Mouse (Mus musculus) liver, embryonic 15.5 days (tissue): ENCODE data around the gene Ltbp3. TPM values are rescaled to one million over a fixed set of nuclear protein-coding genes. Genes with fewer than 3 reads are reported as not detected.

Source experiments
- ATAC-seq: fragments of 200-750 bp; cut with Nextera tagmentation; 2 replicates; pipeline ENCODE4 v1.8.0; 2017; ENCODE audit warnings: moderate number of reproducible peaks, mild to moderate bottlenecking, moderate library complexity; ENCODE audit not compliant: insufficient read depth
- H3K27ac ChIP-seq: fragments of 300-500 bp; sonication (generic); replicated peaks from 2 replicates; pipeline ENCODE4 v1.5.1; 2015; ENCODE audit warnings: mild to moderate bottlenecking, inconsistent platforms
- H3K27me3 ChIP-seq: fragments of 300-500 bp; sonication (generic); 2 replicates; pipeline ENCODE4 v1.6.1; 2015; ENCODE audit warnings: mild to moderate bottlenecking, inconsistent platforms
- H3K36me3 ChIP-seq: fragments of 300-500 bp; sonication (generic); replicated peaks from 2 replicates; pipeline ENCODE4 v1.6.1; 2015; ENCODE audit warnings: moderate library complexity, mild to moderate bottlenecking, inconsistent platforms
- H3K4me1 ChIP-seq: fragments of 300-500 bp; sonication (generic); replicated peaks from 2 replicates; pipeline ENCODE4 v1.6.1; 2015; ENCODE audit warnings: inconsistent platforms
- H3K4me2 ChIP-seq: fragments of 300-500 bp; sonication (generic); 2 replicates; pipeline ENCODE4 v1.6.1; 2015; ENCODE audit warnings: moderate library complexity, mild to moderate bottlenecking, inconsistent platforms
- H3K4me3 ChIP-seq: fragments of 300-500 bp; sonication (generic); replicated peaks from 2 replicates; pipeline ENCODE4 v1.5.1; 2015; ENCODE audit warnings: mild to moderate bottlenecking, inconsistent platforms
- H3K9ac ChIP-seq: fragments of 300-500 bp; sonication (generic); 2 replicates; pipeline ENCODE4 v1.6.1; 2015; ENCODE audit warnings: moderate library complexity, mild to moderate bottlenecking, inconsistent platforms
- H3K9me3 ChIP-seq: fragments of 300-500 bp; sonication (generic); replicated peaks from 2 replicates; pipeline ENCODE4 v1.6.1; 2016; ENCODE audit warnings: inconsistent platforms
- WGBS: fragments of 180-500 bp; shearing (Covaris S2); methylation state at CpG from one replicate; pipeline ENCODE4 v1.1.7; 2015; ENCODE audit warnings: mixed read lengths; ENCODE audit not compliant: insufficient replicate concordance; 5-methylcytosine and 5-hydroxymethylcytosine counted together
- polyA plus RNA-seq: library from polyadenylated mRNA; unstranded; fragments of >200 nt; fragmentation: Nextera tagmentation; extraction: Ambion mirVana; gene quantifications from 2 replicates; pipeline ENCODE4 v1.2.1, GENCODE M21; 2015

The Ltbp3 gene
- polyA plus RNA-seq, 1 experiment from 2014 or later = 1.2 TPM

GRCm38 (mm10) chr19:5724549-5724941 lies 16.2 kb upstream of the Ltbp3 start:
- H3K4me1 ChIP-seq = peaks cover 86% of the 10 kb centered on the region
- H3K4me3 ChIP-seq = peak overlapping the region; percentile 94
- peak overlapping the region; percentile 98 for H3K27ac ChIP-seq
- H3K4me2 ChIP-seq = peak overlapping the region; percentile 96
- peaks cover 51% of the 10 kb centered on the region for H3K36me3 ChIP-seq
- no peaks in the 10 kb centered on the region for H3K27me3 ChIP-seq
- no peaks in the 10 kb centered on the region for H3K9me3 ChIP-seq
- ATAC-seq = peak; percentile 58
- peak overlapping the region; percentile 98 for H3K9ac ChIP-seq
- WGBS = 11% methylated on average over 7 of the region's 7 CpGs

GRCm38 (mm10) chr19:5725029-5725707 lies 15.5 kb upstream of the Ltbp3 start:
- H3K9ac ChIP-seq = peak overlapping the region; percentile 98
- 10% methylated on average over 12 of the region's 12 CpGs for WGBS
- no peaks in the 10 kb centered on the region for H3K27me3 ChIP-seq
- peak overlapping the region; percentile 94 for H3K4me3 ChIP-seq
- H3K36me3 ChIP-seq = peaks cover 48% of the 10 kb centered on the region
- ATAC-seq = peak; percentile 11; the same call in 1 of the 2 replicates
- peak overlapping the region; percentile 96 for H3K4me2 ChIP-seq
- H3K9me3 ChIP-seq = no peaks in the 10 kb centered on the region
- peak overlapping the region; percentile 98 for H3K27ac ChIP-seq
- peaks cover 86% of the 10 kb centered on the region for H3K4me1 ChIP-seq

- peak within 1 kb of the TSS; percentile 98 for H3K27ac ChIP-seq
- H3K9ac ChIP-seq = peak within 1 kb of the TSS; percentile 98
- H3K4me2 ChIP-seq = peak within 1 kb of the TSS; percentile 96
- peak within 1 kb of the TSS; percentile 94 for H3K4me3 ChIP-seq
- H3K4me1 ChIP-seq = peaks cover 86% of the 10 kb centered on the region
- 2% methylated on average over 49 of the region's 49 CpGs for WGBS
- peak; percentile 27 for ATAC-seq
- no peaks in the 10 kb centered on the region for H3K9me3 ChIP-seq
- H3K27me3 ChIP-seq = no peaks in the 10 kb centered on the region
- peaks cover 44% of the 10 kb centered on the region for H3K36me3 ChIP-seq
Measured at GRCm38 (mm10) chr19:5725767-5726515, 14.8 kb upstream of the Ltbp3 start, which contains the start of gene Ehbp1l1. Ehbp1l1 (minus strand) TSS chr19:5726317.

- WGBS = 18% methylated on average over 15 of the region's 15 CpGs
- no peaks in the 10 kb centered on the region for H3K27me3 ChIP-seq
- H3K4me1 ChIP-seq = peaks cover 86% of the 10 kb centered on the region
- peaks cover 33% of the 10 kb centered on the region for H3K36me3 ChIP-seq
- H3K9me3 ChIP-seq = no peaks in the 10 kb centered on the region
- H3K9ac ChIP-seq = peak overlapping the region; percentile 98
- peak overlapping the region; percentile 98 for H3K27ac ChIP-seq
- ATAC-seq = peak; percentile 52
- H3K4me3 ChIP-seq = peak overlapping the region; percentile 94
- peak overlapping the region; percentile 96 for H3K4me2 ChIP-seq
Measured at GRCm38 (mm10) chr19:5726961-5727578, 13.6 kb upstream of the Ltbp3 start.

GRCm38 (mm10) chr19:5727701-5728100 lies 13.0 kb upstream of the Ltbp3 start:
- H3K9ac ChIP-seq = peak overlapping the region; percentile 97
- H3K36me3 ChIP-seq = peaks cover 27% of the 10 kb centered on the region
- 2% methylated on average over 14 of the region's 14 CpGs for WGBS
- H3K27ac ChIP-seq = peak overlapping the region; percentile 98
- ATAC-seq = no peak
- no peaks in the 10 kb centered on the region for H3K27me3 ChIP-seq
- peaks cover 82% of the 10 kb centered on the region for H3K4me1 ChIP-seq
- H3K9me3 ChIP-seq = no peaks in the 10 kb centered on the region
- H3K4me3 ChIP-seq = peak overlapping the region; percentile 94
- H3K4me2 ChIP-seq = peak overlapping the region; percentile 96

- Histone ChIP-seq H3K4me1 (peaks cover 71% of the 10 kb centered on the region), H3K9ac (peak overlapping the region; percentile 97), H3K9me3 (no peaks in the 10 kb centered on the region), H3K36me3 (peaks cover 16% of the 10 kb centered on the region), H3K27ac (peak overlapping the region; percentile 98), H3K4me2 (peak overlapping the region; percentile 96), H3K27me3 (peaks cover 4% of the 10 kb centered on the region; the same call in 1 of the 2 replicates), H3K4me3 (peak overlapping the region; percentile 94)
- 10% methylated on average over 37 of the region's 37 CpGs for WGBS
- no peak for ATAC-seq
Measured at GRCm38 (mm10) chr19:5728631-5729443, 11.9 kb upstream of the Ltbp3 start.

GRCm38 (mm10) chr19:5729444-5729815 lies 11.3 kb upstream of the Ltbp3 start, which contains the start of gene Fam89b:
Fam89b (minus strand) TSS chr19:5729653.
- peaks cover 65% of the 10 kb centered on the region for H3K4me1 ChIP-seq
- peak within 1 kb of the TSS; percentile 94 for H3K4me3 ChIP-seq
- peak within 1 kb of the TSS; percentile 96 for H3K4me2 ChIP-seq
- peaks cover 9% of the 10 kb centered on the region; the same call in 1 of the 2 replicates for H3K27me3 ChIP-seq
- under 1% methylated on average over 37 of the region's 37 CpGs for WGBS
- peak within 1 kb of the TSS; percentile 97 for H3K9ac ChIP-seq
- H3K9me3 ChIP-seq = no peaks in the 10 kb centered on the region
- peak within 1 kb of the TSS; percentile 98 for H3K27ac ChIP-seq
- peak; percentile 36 for ATAC-seq
- H3K36me3 ChIP-seq = peaks cover 10% of the 10 kb centered on the region

- H3K4me1 ChIP-seq = peaks cover 58% of the 10 kb centered on the region
- H3K4me3 ChIP-seq = peak overlapping the region; percentile 94
- no peak for ATAC-seq
- H3K9ac ChIP-seq = peak overlapping the region; percentile 97
- H3K9me3 ChIP-seq = no peaks in the 10 kb centered on the region
- 70% methylated on average over 29 of the region's 29 CpGs for WGBS
- H3K4me2 ChIP-seq = peak overlapping the region; percentile 96
- peaks cover 10% of the 10 kb centered on the region for H3K36me3 ChIP-seq
- peak overlapping the region; percentile 98; the same call in 1 of the 2 replicates for H3K27ac ChIP-seq
- peaks cover 20% of the 10 kb centered on the region for H3K27me3 ChIP-seq
Measured at GRCm38 (mm10) chr19:5730314-5731186, 10.2 kb upstream of the Ltbp3 start.

- H3K27me3 ChIP-seq = peaks cover 28% of the 10 kb centered on the region
- peaks cover 57% of the 10 kb centered on the region for H3K4me1 ChIP-seq
- H3K36me3 ChIP-seq = peaks cover 10% of the 10 kb centered on the region
- peak; percentile 23; the same call in 1 of the 2 replicates for ATAC-seq
- peak overlapping the region; percentile 94 for H3K4me3 ChIP-seq
- peak overlapping the region; percentile 46 for H3K27ac ChIP-seq
- 1% methylated on average over 47 of the region's 47 CpGs for whole genome bisulfite sequencing
- peak overlapping the region; percentile 56 for H3K9ac ChIP-seq
- peak overlapping the region; percentile 96 for H3K4me2 ChIP-seq
- H3K9me3 ChIP-seq = no peaks in the 10 kb centered on the region
Measured at GRCm38 (mm10) chr19:5731264-5731978, 9.3 kb upstream of the Ltbp3 start.
